Mouse (Mus musculus): Measurements from ENCODE around the gene Rad50.
A peak's percentile ranks its signal among the peaks of the same experiment; 100 is the strongest.

Rad50 gene

DNA sequence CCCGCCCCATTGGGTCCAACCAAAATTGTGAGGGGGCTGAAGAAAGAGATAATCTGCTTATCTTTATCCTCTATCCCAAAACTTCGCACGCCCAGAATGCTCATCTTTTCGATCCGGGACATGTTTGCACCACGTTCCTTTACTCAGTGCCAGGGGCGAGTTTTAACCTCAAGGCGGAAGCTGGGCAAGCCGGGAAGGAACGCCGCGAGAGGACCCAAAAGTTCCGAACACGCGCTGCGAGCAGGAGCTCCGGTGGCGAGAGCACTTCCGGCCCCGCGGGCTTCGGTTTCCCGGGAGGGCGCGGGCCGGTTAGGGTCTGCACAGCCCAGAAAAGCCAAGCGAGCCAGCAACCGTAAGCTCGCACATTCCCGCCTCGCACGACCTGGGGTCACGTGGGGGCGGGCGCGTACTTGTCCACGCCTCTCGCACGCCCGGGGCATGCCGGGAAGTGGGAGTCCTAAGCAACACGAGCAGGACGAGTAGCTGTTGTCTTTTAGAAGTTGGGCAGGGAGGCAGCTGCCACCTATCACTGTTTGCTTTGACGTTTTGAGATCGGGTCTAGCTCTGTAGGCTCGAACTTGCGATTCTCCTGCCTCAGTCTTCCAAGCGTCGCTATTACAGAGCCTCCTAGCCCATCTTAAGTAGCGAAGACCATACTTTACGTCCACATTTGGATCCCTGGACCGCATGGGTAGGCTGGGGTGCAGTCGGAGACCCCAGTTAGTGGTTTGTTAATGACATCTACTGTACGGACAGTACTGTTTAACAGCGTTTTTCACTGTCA lies at the start of gene Rad50:
Gene Rad50 (minus strand): TSS at position 386 of the 784 bp plus-strand sequence.
- peak; percentile 88 for DNase-seq (ENCODE audit: low spot score)

DNA sequence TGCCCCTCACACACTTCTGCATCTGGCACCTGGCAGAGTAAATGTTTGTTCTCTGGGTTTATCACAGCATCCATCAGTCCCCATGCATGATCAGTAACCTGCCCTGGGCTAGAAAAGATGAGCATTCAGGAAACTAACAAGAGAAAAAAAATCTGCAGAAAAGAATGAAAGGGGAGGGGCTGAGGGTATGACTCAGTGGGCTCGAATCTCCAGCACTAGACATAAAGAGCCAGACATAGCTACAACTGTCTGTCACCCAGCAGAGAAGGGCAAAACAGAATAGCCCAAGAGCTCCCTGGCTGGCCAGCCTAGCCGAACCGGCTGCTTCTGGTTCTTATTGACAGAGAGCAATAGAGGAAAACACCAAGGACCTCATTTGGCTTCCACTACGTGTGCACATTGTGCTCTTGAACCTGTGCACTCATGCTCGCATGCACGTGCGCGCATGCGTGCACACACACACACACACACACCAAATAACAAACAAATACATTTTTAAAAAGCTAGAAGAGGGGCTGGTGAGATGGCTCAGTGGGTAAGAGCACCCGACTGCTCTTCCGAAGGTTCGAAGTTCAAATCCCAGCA lies 48.0 kb upstream of the Rad50 start:
- DNase-seq (ENCODE audit: low spot score), result no peak

DNA sequence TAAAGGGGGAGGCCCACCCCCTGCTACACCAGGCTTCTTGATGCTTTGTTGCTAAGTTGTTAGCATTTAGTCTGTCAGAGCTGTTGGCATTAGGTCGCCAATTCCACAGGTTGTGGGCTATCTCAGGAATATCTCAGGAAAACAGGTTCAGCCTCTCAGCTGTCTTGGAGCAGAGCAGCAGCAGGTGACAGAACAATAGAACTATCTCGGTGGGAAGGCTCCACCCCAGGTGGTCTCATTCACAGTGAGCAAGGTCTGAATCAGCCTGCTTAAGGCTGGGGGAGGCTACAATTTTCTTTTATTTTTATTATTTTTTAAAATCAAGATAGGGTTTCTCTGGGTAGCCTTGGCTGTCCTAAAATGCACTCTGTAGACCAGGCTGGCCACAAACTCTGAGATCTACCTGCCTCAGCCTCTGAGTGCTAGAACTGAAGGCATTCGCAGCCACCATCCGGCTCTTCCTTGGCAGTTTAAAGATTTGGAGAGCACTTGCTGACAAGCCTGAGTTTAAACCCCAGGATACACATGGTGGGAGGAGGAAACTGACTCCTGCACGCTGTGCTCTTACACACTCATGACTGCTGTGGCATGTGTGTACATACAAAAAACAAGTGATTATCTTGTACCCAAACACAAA lies 42.7 kb upstream of the Rad50 start:
- DNase-seq (ENCODE audit: low spot score), result no peak

DNA sequence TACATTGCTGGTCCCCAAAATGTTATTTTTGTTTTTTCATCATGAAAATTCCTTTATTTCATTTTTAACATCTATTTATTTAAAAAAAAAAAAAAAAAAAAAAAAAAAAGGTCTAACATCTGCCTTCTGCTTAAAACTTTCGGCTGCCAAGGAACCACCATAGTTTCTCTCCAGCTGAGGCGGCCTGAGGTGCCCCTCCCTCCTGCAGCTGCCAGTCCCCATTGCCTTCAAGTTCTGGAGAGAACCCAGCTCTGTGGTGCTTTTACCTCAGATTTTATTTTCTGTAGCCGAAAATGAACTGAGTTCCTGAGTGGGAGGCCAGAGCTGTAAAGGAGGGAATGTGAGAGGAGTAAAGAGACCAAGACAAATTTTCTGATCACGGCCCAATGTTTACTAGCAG lies 42.2 kb upstream of the Rad50 start:
- no peak for DNase-seq (ENCODE audit: low spot score)

DNA sequence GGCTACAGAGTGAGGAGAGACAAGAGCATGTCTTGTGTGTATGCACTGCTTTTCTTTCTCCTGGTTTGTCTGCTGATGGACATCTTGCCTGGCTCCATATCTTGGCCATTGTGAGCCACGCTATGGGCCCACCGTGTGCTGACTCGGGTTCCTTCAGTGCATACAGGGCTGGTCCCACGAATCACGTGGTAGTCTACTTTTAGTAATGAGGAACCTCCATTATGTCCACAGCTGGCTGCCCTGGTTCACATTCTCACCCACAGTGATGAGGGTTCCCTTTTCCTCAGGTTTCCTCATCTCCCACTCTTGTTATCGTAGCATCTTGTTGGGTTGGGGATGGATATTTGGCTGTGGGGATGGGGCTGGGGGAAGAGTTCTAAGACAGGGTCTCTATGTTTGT lies 41.5 kb upstream of the Rad50 start:
- DNase-seq (ENCODE audit: low spot score), result no peak

DNA sequence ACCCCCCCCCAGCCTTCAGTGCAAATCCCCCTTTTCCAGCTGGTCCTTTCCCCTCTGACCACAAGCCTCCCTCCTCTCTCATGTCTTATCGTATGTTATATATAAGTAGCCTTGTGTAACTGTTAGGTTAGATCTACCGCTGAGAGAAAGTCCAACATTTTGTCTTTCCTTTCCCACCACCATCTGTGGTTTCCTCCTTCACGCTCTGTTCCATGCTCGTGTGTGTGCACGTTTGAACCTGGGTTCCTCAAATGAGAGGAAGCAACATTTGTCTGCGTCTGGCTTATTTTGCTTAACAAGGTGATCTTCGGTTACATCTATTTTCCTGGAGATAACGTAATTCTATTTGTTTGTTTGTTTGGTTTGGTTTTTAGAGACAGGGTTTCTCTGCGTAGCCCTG lies 40.9 kb upstream of the Rad50 start:
- DNase-seq (ENCODE audit: low spot score), result no peak

DNA sequence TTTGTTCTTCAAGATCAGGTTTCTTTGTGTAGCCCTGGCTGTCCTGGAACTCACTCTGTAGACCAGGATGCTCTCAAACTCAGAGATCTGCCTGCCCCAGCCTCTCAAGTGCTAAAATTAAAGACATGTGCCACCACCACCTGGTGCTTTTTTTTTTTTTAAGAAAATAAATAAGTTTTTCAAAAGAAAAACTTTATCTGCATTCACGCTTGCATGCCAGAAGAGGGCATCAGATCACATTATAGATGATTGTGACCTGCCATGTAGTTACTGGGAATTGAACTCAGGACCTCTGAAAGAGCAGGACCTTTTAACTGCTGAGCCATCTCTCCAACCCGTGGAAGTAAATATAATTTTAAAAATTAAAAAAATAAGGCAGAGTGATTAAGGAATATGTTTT lies 38.1 kb upstream of the Rad50 start:
- DNase-seq (ENCODE audit: low spot score), result no peak

DNA sequence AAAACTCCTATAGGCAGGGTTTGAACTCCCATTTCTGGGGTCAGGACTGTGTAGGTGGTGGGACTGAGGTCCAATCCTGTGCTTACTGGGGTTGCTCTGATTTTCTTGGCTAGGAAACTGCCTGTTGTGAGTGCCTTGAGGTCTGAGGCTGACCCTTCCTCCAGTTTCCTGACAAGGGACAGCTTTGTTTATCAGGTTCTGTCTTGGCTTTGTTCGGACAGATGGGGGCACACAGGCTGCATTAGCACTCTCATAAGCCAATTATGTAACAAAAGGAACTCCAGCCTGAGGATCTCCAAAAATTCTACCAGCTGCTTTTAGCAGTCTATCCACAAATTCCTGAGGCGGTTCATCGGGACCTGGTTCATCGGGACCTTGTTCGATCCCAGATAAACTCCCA lies 35.2 kb upstream of the Rad50 start:
- DNase-seq (ENCODE audit: low spot score), result no peak

DNA sequence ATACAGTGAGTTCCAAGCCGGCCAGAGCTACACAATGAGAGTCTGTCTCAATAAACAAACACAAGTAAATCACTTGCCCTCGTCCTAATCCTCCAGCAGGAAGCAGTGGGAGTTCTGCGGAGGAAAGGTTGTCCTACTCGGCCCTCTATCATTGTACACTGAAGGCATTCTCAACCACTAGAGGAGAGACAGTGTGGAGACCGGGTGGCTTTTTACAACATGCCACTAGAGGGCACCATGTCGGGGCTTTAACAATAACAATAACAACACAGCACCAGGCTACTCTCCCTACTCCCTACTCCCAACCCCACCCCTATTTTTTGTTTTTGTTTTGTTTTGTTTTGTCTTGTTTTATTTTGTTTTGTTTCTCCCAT lies 30.4 kb upstream of the Rad50 start:
- DNase-seq (ENCODE audit: low spot score), result no peak

DNA sequence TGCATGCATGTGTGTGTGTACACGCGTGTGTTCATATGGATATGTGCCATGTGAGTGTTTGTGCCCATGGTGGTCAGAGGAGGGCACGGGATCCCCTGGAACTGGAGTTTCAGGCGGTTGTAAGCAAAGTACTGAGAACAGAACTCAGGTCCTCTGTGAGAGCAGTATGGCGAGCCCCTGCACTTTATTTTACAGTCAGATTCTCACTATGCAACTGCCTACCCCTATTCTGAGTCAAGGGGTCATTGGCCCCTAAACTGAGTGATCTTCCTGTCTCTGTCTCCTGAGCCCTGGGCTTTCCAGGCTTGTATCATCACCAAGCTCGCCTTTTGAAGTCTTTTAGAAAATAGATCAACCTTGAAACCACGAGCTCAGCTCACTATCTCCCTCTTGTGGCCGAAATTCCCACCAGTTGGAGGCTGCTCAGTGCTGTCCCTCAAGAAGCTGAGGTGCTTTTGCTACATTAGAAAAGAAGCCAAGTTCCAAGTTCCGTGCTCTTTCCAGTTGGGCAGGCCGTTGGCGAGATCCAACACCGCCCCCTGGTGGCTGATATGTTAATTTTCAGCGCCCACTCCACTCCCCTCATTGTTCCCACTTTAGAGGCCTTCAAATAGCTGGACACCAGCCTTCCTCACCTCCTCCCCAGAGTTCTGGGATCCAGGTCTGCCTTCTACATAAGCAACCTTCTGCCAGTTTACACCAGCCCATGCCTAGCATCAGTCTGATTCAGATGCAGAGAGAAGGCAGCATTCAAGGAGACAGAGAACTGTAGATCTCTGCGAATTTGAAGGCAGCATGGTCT lies 29.9 kb upstream of the Rad50 start:
- DNase-seq (ENCODE audit: low spot score), result peak; percentile 49

DNA sequence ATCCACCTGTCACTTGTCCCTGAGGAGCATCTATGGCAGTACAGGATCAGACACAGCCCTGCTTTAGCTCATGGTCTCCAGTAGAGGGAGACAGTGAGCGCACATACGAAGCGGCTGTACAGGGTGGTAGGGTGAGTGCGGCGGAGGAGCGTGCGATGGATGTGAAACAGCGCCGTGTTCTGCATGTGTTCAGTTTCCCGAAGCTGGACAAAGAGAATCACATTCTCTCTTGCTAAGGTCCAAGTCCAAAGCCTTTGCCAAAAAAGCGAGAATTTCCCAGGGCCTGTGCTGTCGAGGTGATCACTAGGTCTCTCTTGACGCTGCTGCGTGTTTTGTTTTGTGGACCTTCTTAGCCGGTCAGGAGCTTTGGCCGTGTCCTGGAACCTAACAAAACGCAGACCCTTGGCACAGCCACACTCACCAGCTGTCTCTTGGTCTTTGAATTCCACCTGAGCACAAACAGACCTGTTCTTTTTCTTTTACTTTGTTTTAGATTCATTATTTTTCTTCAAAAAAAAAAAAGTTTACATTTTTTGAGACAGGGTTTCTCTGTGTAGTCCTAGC lies 28.6 kb upstream of the Rad50 start:
- peak; percentile 24 for DNase-seq (ENCODE audit: low spot score)

DNA sequence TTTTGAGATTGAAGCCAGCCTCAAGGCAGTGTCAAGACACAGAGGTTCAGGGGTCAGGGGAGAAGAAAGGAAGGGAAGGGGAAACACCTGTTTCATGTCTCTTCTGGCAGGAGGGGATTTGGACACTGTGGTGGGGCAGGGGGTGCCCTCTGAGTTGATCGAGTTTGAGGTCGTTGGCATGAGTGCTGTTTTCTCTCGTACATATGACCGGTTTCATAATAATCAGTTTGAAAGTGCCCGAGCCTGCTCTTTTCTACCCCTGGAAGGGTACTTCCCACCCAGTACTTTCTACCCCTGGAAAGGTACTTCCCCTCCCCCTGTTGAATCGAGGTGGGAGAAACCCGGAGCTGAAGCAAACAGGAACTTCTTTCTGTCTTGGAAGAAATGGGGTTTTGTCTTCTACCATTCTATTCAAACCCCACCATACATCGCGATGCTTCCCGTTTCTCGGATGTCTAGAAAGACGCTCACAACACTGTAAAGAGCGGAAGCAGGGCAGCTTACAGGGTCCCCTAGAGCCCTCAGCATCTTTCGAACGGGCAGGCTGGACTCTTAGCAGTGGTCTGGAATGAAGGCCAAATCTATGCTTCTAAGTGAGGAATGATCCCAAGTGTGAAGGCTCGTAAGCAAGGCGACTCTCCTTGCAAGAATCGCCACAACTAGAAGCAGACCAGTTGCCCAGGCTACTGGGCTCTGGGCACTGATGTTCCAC lies 28.0 kb upstream of the Rad50 start:
- DNase-seq (ENCODE audit: low spot score), result no peak

DNA sequence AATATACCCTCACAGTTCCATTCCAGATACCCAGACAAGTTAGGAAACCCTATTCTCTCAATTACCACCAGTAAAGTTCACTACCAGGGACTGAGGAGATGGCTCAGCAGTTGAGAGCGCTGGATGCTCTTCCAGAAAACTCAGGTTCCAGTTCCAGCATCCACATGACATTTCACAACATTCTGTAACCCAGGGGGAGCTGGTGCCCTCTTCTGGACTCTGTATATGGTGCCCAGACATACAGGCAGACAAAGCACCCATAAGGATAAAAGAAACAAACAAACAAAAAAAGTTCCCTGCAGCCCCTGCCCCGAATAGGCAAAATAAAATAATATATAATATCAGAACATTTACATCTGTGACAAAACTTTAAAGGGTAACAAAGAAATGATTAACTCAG lies 27.3 kb upstream of the Rad50 start:
- no peak for DNase-seq (ENCODE audit: low spot score)

DNA sequence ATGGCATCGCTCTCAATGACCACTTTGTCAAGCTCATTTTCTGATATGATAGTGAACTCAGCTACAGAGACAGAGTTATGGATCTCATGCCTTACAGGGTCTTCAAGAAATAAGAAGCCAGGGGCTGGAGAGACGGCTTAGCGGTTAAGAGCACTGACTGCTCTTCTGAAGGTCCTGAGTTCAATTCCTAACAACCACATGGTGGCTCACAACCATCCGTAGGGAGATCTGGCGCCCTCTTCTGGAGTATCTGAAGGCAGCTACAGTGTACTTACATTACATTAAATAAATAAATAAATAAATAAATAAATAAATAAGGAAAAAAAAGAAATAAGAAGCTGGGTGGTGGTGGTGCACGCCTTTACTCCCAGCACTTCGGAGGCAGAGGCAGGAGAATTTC lies 26.7 kb upstream of the Rad50 start:
- no peak for DNase-seq (ENCODE audit: low spot score)

DNA sequence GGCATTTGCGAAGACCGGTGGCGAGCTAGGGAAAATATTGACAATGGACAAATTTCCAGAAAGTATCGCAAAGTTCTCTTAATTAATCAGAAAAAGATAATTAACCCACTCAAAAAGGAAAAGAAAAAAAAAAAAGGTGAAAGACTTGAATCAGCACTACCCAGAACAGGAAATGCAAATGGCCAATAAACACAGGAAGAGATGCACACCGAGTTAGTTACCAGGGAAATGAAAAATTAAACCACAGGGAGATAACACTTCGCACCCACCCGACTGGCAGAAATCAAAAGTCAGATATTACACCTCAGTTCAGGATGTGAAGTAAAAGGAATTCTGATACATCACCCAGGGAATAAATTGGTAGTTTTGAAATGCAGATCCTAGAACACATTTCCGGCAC lies 25.1 kb upstream of the Rad50 start:
- DNase-seq (ENCODE audit: low spot score), result no peak

DNA sequence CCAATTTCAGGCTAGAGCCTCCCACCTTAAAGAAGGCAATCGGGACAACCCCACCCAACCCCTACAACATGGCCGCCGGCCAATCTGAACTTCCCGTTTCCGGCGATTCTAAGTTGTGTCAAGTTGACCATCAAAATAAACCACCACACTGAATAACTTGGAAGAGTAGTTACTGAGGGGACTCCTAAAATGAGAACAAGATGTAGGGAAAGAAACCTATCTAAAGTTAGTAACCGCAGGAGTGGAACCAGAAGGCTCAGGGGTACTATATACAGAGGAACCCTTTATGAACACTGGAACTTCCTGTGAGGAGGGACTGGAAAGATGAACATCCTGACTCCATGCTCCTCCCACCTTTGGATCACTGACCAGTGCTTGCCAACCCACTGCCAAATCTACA lies 24.3 kb upstream of the Rad50 start:
- no peak for DNase-seq (ENCODE audit: low spot score)

DNA sequence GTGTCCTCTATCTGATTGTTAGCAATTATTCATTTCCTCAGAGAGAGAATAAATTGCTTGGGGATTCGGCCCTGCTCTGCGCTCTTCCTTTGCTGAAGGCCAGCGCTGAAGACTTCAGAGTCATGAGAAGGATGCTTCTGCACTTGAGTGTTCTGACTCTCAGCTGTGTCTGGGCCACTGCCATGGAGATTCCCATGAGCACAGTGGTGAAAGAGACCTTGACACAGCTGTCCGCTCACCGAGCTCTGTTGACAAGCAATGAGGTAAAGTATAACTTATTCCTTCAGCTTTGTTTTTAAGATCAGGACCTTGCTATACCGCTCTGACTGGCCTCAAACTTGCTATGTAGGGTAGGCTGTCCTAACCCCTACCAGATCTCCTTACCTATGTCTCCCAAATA lies 13.6 kb upstream of the Rad50 start, which contains the start of gene Il5:
Gene Il5 (plus strand): TSS at position 80 of the 400 bp plus-strand sequence.
- no peak for DNase-seq (ENCODE audit: low spot score)

DNA sequence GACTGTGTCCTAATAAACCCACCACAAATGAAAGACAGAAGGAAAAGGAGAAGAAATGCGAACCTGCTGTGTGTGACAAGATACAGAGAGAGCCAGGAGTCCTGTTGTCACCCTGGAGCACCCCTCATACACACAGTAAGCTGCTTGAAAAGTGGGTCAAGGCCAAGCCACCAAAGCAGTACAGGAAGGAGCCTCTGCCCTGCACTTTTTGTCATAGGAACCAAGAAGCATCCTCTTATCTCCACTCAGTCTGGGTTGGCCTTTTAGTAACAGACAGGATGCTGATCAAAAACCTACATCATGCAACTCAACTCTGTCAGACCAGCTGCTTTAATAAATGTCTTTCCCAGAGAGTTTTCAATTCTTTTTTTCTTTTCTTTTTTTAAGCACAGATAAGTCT lies 12.6 kb upstream of the Rad50 start:
- DNase-seq (ENCODE audit: low spot score), result no peak

DNA sequence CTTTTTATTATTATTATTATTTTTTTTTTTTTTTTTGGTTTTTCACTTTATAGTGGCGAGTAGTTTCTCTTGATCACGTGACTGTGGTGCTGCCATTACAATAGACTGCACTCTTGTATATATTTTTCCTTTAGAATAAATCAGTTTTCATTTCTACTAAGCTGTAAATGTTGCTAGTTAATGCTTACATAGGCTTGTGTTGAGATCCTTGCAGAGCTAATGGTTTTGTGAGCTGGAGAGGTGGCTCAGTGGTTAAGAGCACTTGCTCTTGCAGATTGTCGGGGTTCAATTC lies 545 bp upstream of the Rad50 start:
- no peak for DNase-seq (ENCODE audit: low spot score)

DNA sequence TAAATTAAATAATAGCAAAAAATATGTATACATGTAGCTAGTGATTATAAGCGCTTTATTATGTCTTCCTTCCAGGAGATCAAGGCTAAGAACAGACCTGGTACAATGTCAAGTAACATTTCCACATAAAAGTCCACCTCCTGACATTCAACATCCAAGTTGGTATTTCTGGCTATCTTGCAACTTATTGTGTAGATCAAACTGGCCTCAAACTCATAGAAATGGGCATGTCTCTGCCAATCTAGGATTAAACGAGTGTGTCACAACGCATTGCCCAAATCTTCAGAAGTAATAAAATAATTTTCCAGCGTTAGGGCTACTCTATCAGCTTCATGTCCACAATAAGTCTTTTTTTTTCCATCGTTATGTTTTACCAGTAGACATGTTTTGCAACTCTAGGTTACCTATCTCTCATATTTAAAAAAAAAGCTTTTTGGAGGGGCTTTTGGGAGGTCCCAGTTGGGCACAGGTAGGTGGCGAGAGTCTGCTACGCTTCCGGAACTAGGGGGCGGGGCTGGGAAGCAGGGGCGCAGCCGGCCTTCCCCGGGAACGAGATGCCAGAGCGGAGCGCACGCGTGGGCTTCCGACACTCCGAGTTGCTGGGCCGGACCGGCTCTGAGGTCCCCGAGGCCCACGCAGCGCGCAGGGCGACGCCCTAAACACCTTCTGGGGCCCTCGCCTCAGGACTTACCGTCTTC lies 734 bp downstream of the Rad50 start:
- peak; percentile 6 for DNase-seq (ENCODE audit: low spot score)

DNA sequence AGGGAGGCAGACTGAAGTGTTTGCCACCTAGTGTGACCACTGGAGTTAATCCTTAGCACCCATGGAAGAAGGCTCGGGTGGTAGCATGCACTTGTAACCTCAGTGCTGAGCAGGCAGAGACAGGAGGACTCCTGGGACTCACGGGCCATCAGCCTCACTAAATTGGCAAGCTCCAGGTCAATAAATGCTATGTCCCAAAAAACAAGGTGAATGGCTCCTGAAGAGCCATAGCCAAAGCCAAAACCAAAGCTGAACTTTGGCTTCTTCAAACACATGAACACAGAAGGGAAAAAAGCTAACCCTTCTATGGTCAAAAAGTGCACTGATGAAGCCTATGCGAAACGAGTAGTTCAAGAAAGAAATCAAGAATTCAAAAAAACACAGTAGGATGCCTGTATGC lies 7.8 kb downstream of the Rad50 start:
- DNase-seq (ENCODE audit: low spot score), result no peak

Measured in ovary, adult 18-20 months (tissue).